Mouse (Mus musculus): Measurements from ENCODE around the gene Wnt5b. TPM values are rescaled to one million over a fixed set of nuclear protein-coding genes. Genes with fewer than 3 reads are reported as not detected.

The Wnt5b gene
- total RNA-seq, 1 experiment = 3.5 TPM

DNA sequence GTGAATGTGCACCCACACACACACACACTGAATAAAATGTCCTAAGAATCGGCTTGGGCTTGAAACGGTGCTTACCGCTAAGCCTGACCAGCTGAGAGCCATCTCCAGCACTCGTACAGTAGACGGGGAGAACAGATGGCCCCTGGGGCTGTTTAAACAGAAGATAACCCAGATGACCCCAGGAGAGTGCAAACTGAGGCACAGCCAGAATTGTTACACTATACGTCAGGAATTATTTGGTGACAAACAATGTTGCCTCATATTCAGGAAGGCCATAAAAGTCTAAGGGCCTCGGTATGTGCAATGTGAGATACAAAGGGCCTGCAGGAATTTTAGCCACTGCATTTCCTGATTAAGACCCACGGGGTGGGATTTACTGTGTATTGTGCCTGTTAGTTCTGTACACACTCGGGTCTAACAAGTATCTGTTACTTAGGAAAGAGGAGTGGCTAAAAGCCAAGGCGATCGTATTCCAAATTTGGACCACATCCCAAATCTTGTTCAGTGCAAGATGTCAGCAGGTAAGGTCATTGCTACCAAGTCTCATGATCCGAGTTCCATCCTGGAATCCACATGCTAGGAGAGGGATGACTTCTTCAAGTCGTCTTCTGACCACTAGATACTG, 66.3 kb downstream of the Wnt5b start:
- Histone ChIP-seq H3K27ac (ENCODE audit: insufficient read depth, low read depth, low read length, poor library complexity, severe bottlenecking) (no peak overlapping the region), H3K36me3 (ENCODE audit: control insufficient read depth, insufficient read depth, low read length, poor library complexity, severe bottlenecking) (peaks cover 11% of the 10 kb centered on the region), H3K9me3 (ENCODE audit: control insufficient read depth, insufficient read depth, low read depth, low read length) (no peaks in the 10 kb centered on the region), H3K4me1 (ENCODE audit: control insufficient read depth in 2 of 2, insufficient read depth in 2 of 2, low read length in 2 of 2, poor library complexity in 1 of 2) (peaks cover 0 to 5% of the 10 kb centered on the region in 2 experiments; a peak in 2 of 4 replicates), H3K4me3 (ENCODE audit: insufficient read depth in 1 of 2, low read depth in 1 of 2, low read length in 2 of 2, poor library complexity in 1 of 2, severe bottlenecking in 1 of 2) (no peak overlapping the region), H3K9ac (ENCODE audit: insufficient read depth, low read depth, low read length, poor library complexity, severe bottlenecking) (no peak overlapping the region)
- in situ Hi-C loops (cut with MboI; ENCODE audit: low sequenced_read_pairs in 2 of 2, unreplicated experiment in 2 of 2) = loop anchor here (25.0 kb wide), 2 partner anchors 435 to 710 kb away; partner anchors contain the start of gene Rad52 (in 2 of the 2)
- no peak for DNase-seq (ENCODE audit: low read depth, low spot score)
- TF ChIP-seq ZC3H11A (IDR thresholded peaks at IDR 0.05; ENCODE audit: borderline replicate concordance, low read depth, low read length) (no peak), HCFC1 (IDR thresholded peaks at IDR 0.05; ENCODE audit: borderline replicate concordance, insufficient read depth, low read length) (no peak), CHD2 (IDR thresholded peaks at IDR 0.05; ENCODE audit: low read depth, low read length) (no peak), ZNF384 (IDR thresholded peaks at IDR 0.05; ENCODE audit: low read depth, low read length) (no peak), MAFK (IDR thresholded peaks at IDR 0.05; ENCODE audit: insufficient read depth, low read depth, low read length) (no peak)

DNA sequence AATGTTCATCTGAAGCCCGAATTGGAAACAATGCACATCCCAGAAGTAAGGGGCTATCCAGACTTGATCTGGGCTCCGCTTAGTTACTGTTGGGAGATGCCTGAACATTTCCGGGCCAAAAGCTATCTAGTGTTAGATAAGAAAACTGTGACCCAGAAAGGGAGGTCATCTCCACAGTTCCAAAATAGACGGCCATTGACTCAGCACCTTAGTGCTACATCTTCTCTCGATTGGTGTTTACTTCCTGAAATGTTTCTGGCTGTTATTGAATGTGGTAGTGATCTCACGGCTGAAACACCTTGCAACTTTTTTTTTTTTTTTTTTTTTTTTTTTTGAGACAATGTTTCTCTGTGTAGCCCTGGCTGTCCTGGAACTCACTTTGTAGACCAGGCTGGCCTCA, 68.2 kb downstream of the Wnt5b start:
- no peak overlapping the region for H3K27ac ChIP-seq (ENCODE audit: insufficient read depth, low read depth, low read length, poor library complexity, severe bottlenecking)
- no peak overlapping the region for H3K4me3 ChIP-seq (ENCODE audit: insufficient read depth in 1 of 2, low read depth in 1 of 2, low read length in 2 of 2, poor library complexity in 1 of 2, severe bottlenecking in 1 of 2)
- TF ChIP-seq ZNF384 (IDR thresholded peaks at IDR 0.05; ENCODE audit: low read depth, low read length) (no peak), ZC3H11A (IDR thresholded peaks at IDR 0.05; ENCODE audit: borderline replicate concordance, low read depth, low read length) (no peak), HCFC1 (IDR thresholded peaks at IDR 0.05; ENCODE audit: borderline replicate concordance, insufficient read depth, low read length) (no peak), CHD2 (IDR thresholded peaks at IDR 0.05; ENCODE audit: low read depth, low read length) (no peak), MAFK (IDR thresholded peaks at IDR 0.05; ENCODE audit: insufficient read depth, low read depth, low read length) (no peak)
- DNase-seq (ENCODE audit: low read depth, low spot score) = no peak
- peaks cover 0 to 2% of the 10 kb centered on the region in 2 experiments; a peak in 1 of 4 replicates for H3K4me1 ChIP-seq (ENCODE audit: control insufficient read depth in 2 of 2, insufficient read depth in 2 of 2, low read length in 2 of 2, poor library complexity in 1 of 2)
- in situ Hi-C loops (cut with MboI; ENCODE audit: low sequenced_read_pairs in 2 of 2, unreplicated experiment in 2 of 2) = loop anchor here (25.0 kb wide), 2 partner anchors 436 to 711 kb away; partner anchors contain the start of gene Rad52 (in 2 of the 2)
- no peaks in the 10 kb centered on the region for H3K9me3 ChIP-seq (ENCODE audit: control insufficient read depth, insufficient read depth, low read depth, low read length)
- H3K9ac ChIP-seq (ENCODE audit: insufficient read depth, low read depth, low read length, poor library complexity, severe bottlenecking) = no peak overlapping the region
- peaks cover 7% of the 10 kb centered on the region; the same call in 1 of the 2 replicates for H3K36me3 ChIP-seq (ENCODE audit: control insufficient read depth, insufficient read depth, low read length, poor library complexity, severe bottlenecking)

- TF ChIP-seq ZNF384 (IDR thresholded peaks at IDR 0.05; ENCODE audit: low read depth, low read length) = no peak
- TF ChIP-seq MAFK (IDR thresholded peaks at IDR 0.05; ENCODE audit: insufficient read depth, low read depth, low read length) = no peak
- no peak for TF ChIP-seq ZC3H11A (IDR thresholded peaks at IDR 0.05; ENCODE audit: borderline replicate concordance, low read depth, low read length)
- TF ChIP-seq HCFC1 (IDR thresholded peaks at IDR 0.05; ENCODE audit: borderline replicate concordance, insufficient read depth, low read length) = no peak
- TF ChIP-seq CHD2 (IDR thresholded peaks at IDR 0.05; ENCODE audit: low read depth, low read length) = no peak
- no peak overlapping the region for H3K9ac ChIP-seq (ENCODE audit: insufficient read depth, low read depth, low read length, poor library complexity, severe bottlenecking)
- H3K4me1 ChIP-seq (ENCODE audit: control insufficient read depth in 2 of 2, insufficient read depth in 2 of 2, low read length in 2 of 2, poor library complexity in 1 of 2) = 0 out of 4 replicates have a peak, but pooled peaks cover 0 to 2% of the 10 kb centered on the region in 2 experiments
- H3K9me3 ChIP-seq (ENCODE audit: control insufficient read depth, insufficient read depth, low read depth, low read length) = no peaks in the 10 kb centered on the region
- no peak overlapping the region for H3K4me3 ChIP-seq (ENCODE audit: insufficient read depth in 1 of 2, low read depth in 1 of 2, low read length in 2 of 2, poor library complexity in 1 of 2, severe bottlenecking in 1 of 2)
- in situ Hi-C loops (cut with MboI; ENCODE audit: low sequenced_read_pairs in 2 of 2, unreplicated experiment in 2 of 2) = no loop called here
- no peak for DNase-seq (ENCODE audit: low read depth, low spot score)
- H3K36me3 ChIP-seq (ENCODE audit: control insufficient read depth, insufficient read depth, low read length, poor library complexity, severe bottlenecking) = no peaks in the 10 kb centered on the region
- H3K27ac ChIP-seq (ENCODE audit: insufficient read depth, low read depth, low read length, poor library complexity, severe bottlenecking) = no peak overlapping the region
Measured at GRCm38 (mm10) chr6:119473992-119474391, 70.2 kb downstream of the Wnt5b start.

GRCm38 (mm10) chr6:119473446-119473845, 70.7 kb downstream of the Wnt5b start:
- in situ Hi-C loops (cut with MboI; ENCODE audit: low sequenced_read_pairs in 2 of 2, unreplicated experiment in 2 of 2) = no loop called here
- Histone ChIP-seq H3K4me3 (ENCODE audit: insufficient read depth in 1 of 2, low read depth in 1 of 2, low read length in 2 of 2, poor library complexity in 1 of 2, severe bottlenecking in 1 of 2) (no peak overlapping the region), H3K9me3 (ENCODE audit: control insufficient read depth, insufficient read depth, low read depth, low read length) (no peaks in the 10 kb centered on the region), H3K36me3 (ENCODE audit: control insufficient read depth, insufficient read depth, low read length, poor library complexity, severe bottlenecking) (no peaks in the 10 kb centered on the region), H3K4me1 (ENCODE audit: control insufficient read depth in 2 of 2, insufficient read depth in 2 of 2, low read length in 2 of 2, poor library complexity in 1 of 2) (0 out of 4 replicates have a peak, but pooled peaks cover 0 to 2% of the 10 kb centered on the region in 2 experiments), H3K27ac (ENCODE audit: insufficient read depth, low read depth, low read length, poor library complexity, severe bottlenecking) (no peak overlapping the region), H3K9ac (ENCODE audit: insufficient read depth, low read depth, low read length, poor library complexity, severe bottlenecking) (no peak overlapping the region)
- DNase-seq (ENCODE audit: low read depth, low spot score) = no peak
- TF ChIP-seq ZC3H11A (IDR thresholded peaks at IDR 0.05; ENCODE audit: borderline replicate concordance, low read depth, low read length) = no peak
- no peak for TF ChIP-seq MAFK (IDR thresholded peaks at IDR 0.05; ENCODE audit: insufficient read depth, low read depth, low read length)
- no peak for TF ChIP-seq HCFC1 (IDR thresholded peaks at IDR 0.05; ENCODE audit: borderline replicate concordance, insufficient read depth, low read length)
- TF ChIP-seq ZNF384 (IDR thresholded peaks at IDR 0.05; ENCODE audit: low read depth, low read length) = no peak
- TF ChIP-seq CHD2 (IDR thresholded peaks at IDR 0.05; ENCODE audit: low read depth, low read length) = no peak
